Mouse (Mus musculus) liver, postnatal 0 days (tissue): ENCODE measurements around the gene Gtf2f1.

ENCODE experiments used
- CTCF ChIP-seq: sonication (generic); IDR thresholded peaks from 2 replicates; pipeline ENCODE4 v1.5.1; 2016; ENCODE audit warnings: antibody characterized with exemption, low read depth
- EP300 ChIP-seq: IDR thresholded peaks from 2 replicates; pipeline ENCODE4 v1.6.1; 2016; ENCODE audit warnings: antibody characterized with exemption, low read depth, mild to moderate bottlenecking

GRCm38 (mm10) chr17:57047406-57047805 lies 36.3 kb upstream of the Gtf2f1 start:
- TF ChIP-seq CTCF (no peak), EP300 (no peak)
